Mouse (Mus musculus): ENCODE measurements at regions not wholly inside any gene's neighbourhood (a gene's known extent, or its start where the extent isn't known, plus 50 kb on each side); places are given as distances from the start of the nearest gene placed in this dataset.
A peak's percentile ranks its signal among the peaks of the same experiment; 100 is the strongest.

DNA sequence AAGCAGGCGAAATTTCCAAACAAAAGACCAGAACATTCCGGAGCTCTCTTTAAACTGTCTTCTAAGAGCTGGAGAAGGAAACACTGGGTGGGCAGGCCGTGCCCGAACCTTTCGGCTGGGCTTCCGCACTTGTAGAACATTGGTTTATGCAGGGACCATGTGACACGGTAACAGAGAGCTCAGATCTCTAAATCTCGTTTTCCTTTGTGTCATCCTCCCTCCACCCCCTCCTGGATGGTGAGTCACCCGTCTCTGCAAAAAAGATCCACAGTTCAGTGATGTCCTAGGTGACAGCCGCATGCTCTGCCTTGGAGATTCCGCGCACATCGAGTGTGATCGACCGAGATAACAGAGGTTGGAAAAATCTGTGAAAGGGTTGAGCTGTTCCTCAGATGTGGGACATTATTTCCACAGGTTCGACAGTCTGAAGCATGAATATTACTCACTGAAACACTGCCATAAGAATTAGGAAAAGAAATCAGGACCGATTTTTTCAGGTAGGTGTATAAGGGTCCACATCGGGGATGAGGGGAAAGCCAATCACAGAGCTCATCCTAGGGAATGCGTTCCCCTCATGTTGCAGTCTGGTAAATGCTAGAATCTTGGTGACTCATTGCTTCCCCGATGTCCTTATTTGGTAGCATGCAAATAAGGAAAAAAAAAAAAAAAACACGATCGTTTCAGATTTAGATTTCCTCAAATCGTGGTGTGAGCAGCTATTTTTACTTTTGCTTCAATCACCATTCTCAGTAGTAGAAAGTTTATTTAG is 70.0 kb upstream of the Foxo1 start:
- DNase-seq (ENCODE audit: low spot score) = no peak

DNA sequence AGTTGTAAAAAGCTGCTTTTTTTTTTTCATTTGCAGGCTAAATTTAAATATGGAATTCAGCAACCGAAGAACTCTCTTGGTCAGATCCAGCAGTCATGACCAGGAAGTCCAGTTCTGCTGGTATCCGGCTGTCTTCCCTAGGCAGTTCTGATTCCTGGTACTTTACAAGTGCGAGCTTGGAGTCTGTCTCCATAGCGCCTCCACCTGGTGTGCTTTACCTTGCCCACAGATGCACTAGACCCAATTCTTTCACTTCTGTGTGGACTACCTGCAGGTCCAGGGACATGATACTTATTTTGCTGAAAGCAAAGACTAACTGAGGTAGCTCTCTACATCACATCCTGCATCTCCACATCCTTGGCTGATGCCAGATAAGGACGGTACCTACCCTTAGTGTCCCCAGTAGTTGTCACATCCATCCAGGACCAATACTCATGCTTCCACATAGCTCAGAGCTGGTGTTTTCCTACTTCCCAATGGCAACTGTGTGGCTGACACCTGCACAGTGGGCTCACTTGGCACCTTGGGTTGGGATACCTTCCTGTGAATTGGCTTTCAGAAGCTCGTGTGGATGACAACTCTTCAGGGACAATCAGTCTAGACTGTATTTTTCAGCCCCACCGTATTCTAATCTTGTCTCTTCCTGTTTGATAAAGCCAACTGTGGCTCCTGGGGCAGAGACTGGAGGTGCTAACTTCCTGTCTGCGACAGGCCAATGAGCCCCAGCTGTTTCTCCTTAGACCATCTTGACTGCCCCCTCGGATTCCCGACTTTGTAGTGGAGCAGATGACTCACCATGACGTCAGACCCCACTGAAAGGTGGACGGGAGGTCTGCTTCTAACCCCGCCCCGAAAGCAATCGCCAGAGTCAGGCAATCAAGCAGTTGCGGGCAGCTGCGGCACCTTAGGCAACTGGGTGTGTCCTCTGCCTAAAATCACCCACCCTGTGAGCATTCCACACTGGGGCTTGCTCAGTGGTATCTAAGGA is 69.1 kb upstream of the Foxo1 start:
- peak; percentile 24 for DNase-seq (ENCODE audit: low spot score)

DNA sequence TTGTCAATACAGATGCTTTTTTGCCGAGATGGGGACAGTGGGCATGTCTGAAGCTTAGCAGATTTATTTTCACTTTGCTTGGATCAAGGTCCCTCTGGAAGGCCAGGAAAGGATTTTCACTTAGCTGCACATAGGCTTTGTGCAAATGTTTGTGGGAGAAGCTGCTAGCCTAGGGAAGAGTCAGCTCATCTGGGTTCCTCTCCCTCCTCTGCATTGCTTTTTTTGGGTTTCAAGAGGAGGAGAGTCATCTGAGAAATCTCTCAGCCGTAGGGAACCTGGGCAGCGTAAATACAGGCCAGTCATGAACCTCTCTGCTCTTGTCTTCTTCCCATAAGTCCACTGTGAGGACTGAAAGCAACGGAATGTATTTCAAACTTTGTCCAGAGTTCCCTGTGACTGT is 68.0 kb upstream of the Foxo1 start:
- DNase-seq (ENCODE audit: low spot score) = no peak

DNA sequence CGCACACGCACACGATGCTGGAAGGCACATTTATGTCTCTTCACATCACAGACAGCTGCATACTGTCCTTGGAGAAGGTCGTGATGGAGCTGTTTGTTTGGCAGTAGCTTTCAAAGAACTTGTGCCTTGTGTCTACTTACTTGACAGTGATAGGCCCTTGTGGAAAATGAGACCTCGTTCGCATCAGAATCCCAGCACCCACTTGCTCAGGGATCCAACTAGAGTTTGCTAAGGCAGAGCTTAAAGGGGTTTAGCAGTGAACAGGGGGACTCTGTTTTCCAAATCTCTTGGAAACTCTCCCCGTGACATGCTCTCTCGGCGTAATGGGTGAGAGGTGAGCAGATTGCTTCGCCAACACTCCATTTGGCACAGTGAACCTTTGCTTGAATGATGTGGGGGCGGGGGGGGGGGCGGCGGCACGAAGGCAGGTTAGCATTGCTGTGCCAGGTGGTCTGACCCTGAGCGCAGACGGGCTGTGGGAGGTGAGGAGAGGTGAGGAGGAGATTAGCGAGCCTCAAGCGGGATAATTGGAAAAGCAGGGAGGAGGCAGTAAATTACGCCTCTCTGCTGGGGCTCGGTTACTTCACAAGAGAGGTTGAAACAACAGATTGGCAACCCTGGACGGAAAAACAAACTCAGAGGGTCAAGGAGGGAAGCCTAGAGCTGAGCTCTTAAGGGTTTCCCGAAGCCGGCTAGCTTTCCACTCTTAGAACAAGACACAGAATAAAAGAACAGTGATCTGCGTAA is 57.4 kb upstream of the Foxo1 start:
- no peak for DNase-seq (ENCODE audit: low spot score)

DNA sequence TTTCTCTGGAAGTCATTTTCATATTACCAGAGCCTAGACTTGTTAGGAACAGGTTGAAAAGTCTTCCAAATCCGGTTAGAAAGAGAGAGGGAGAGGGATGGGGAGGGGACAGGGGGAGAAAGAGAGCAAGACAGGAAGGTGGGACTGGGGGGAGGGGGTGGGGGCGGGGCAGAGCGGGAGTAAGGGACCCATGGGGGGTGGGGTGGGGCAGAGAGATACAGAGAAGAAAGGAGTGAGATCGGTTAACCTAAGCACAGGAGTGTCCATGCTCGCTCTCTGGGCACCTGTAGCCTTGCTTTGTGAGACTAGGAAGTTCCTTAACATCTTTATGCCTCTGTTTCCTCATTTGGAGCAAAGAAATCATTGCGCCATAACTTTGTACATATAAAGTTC is 56.8 kb upstream of the Foxo1 start:
- no peak for DNase-seq (ENCODE audit: low spot score)

DNA sequence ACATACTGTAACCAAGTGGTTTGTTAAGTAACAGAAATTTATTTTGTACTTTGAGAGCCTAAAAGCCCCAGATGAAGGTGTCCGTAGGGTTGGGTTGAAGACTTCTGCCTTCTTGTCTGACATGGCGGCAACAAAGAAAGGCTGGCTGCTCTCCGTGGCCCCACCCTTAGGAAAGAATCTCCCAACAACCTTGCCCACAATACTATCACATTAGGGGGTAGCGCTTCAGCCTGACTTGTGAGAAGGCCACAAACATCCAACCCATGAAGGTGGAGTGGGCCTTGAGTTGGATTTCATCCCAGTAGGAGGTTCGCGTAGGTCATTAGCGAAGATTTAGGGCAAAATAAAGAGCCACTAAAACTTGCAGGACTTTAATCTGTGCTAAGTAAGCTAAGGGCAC is 54.0 kb upstream of the Foxo1 start:
- no peak for DNase-seq (ENCODE audit: low spot score)

DNA sequence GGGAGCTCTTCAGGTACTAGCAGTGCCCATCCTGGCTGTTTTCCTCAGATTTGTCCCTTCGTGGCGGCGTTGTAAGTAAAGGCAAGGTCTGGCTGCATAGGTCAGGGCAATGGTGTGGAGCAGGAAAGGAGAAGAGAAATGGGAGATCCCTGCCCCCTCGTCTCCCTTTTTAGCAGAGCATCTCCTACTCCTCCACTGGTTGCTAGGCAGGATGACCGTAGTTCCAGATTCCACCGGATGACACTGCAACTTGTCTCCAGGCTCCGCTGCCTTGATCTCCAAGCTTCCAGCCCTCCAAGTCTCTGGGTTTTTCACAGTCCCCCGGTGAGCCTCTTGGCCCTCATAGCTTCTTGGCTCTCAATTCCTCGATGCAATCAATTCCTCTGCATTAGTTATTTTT is 53.1 kb upstream of the Foxo1 start:
- DNase-seq (ENCODE audit: low spot score) = no peak

Measured in testis, postnatal 14 days (tissue).